Mouse (Mus musculus): ENCODE results near the gene Fam78a. TPM values are rescaled to one million over a fixed set of nuclear protein-coding genes. Genes with fewer than 3 reads are reported as not detected.

Fam78a gene
- total and polyA plus RNA-seq, 3 experiments = 16.0 to 17.4 TPM; not detected in 1

- DNase-seq (ENCODE audit: low read depth, low spot score) = no peak
- TF ChIP-seq MAFK (IDR thresholded peaks at IDR 0.05; ENCODE audit: borderline replicate concordance, low read depth, low read length) = no peak
- TF ChIP-seq HCFC1 (IDR thresholded peaks at IDR 0.05; ENCODE audit: low read depth, low read length) = no peak
- TF ChIP-seq UBTF (IDR thresholded peaks at IDR 0.05; ENCODE audit: borderline replicate concordance, insufficient read depth, low read depth, low read length) = no peak
- no peak for TF ChIP-seq NRF1 (IDR thresholded peaks at IDR 0.05; ENCODE audit: insufficient read depth, low read depth, low read length, poor library complexity, severe bottlenecking)
- no peak for TF ChIP-seq ELF1 (IDR thresholded peaks at IDR 0.05; ENCODE audit: low read depth, low read length)
- no peak for TF ChIP-seq SIN3A (IDR thresholded peaks at IDR 0.05; ENCODE audit: low read length)
- TF ChIP-seq GABPA (IDR thresholded peaks at IDR 0.05; ENCODE audit: low read depth, low read length) = no peak
- no peak for TF ChIP-seq E2F4 (IDR thresholded peaks at IDR 0.05; ENCODE audit: borderline replicate concordance, low read depth, low read length)
- no peak for TF ChIP-seq CHD2 (IDR thresholded peaks at IDR 0.05; ENCODE audit: low read length)
- TF ChIP-seq SMC3 (IDR thresholded peaks at IDR 0.05; ENCODE audit: low read depth, low read length) = no peak
- TF ChIP-seq MAX (IDR thresholded peaks at IDR 0.05; ENCODE audit: low read length) = no peak
- TF ChIP-seq TCF12 (IDR thresholded peaks at IDR 0.05; ENCODE audit: low read depth, low read length) = no peak
- no peak for TF ChIP-seq POLR2AphosphoS5 (IDR thresholded peaks at IDR 0.05; ENCODE audit: borderline replicate concordance, low read depth, low read length)
- TF ChIP-seq ZC3H11A (IDR thresholded peaks at IDR 0.05; ENCODE audit: low read depth, low read length) = no peak
- TF ChIP-seq GATA1 (IDR thresholded peaks at IDR 0.05; ENCODE audit: low read depth, low read length) = no peak
- TF ChIP-seq ZNF384 (IDR thresholded peaks at IDR 0.05; ENCODE audit: low read depth, low read length) = no peak
- no peak for TF ChIP-seq NELFE (IDR thresholded peaks at IDR 0.05; ENCODE audit: low read depth, low read length)
- TF ChIP-seq RAD21 (IDR thresholded peaks at IDR 0.05; ENCODE audit: low read depth, low read length) = no peak
- H3K79me2 ChIP-seq (ENCODE audit: control insufficient read depth, insufficient read depth, low read length, poor library complexity) = no peaks in the 10 kb centered on the region
- H3K27me3 ChIP-seq (ENCODE audit: control insufficient read depth in 1 of 2, insufficient read depth in 2 of 2, low read length in 2 of 2) = no peaks in the 10 kb centered on the region
- H3K4me3 ChIP-seq (ENCODE audit: control insufficient read depth in 1 of 2, insufficient read depth in 1 of 2, low read depth in 2 of 2, low read length in 2 of 2) = no peak overlapping the region
- H3K36me3 ChIP-seq (ENCODE audit: control insufficient read depth in 1 of 2, insufficient read depth in 2 of 2, low read length in 2 of 2) = no peaks in the 10 kb centered on the region
- H3K9me3 ChIP-seq (replicated peaks; ENCODE audit: insufficient read depth, low read length) = no peaks in the 10 kb centered on the region
- H3K27ac ChIP-seq (ENCODE audit: control insufficient read depth, low read depth, low read length) = no peak overlapping the region
- no peaks in the 10 kb centered on the region for H3K4me1 ChIP-seq (ENCODE audit: control insufficient read depth in 1 of 2, insufficient read depth in 2 of 2, low read length in 2 of 2)
- H3K9ac ChIP-seq (ENCODE audit: control insufficient read depth, low read depth, low read length, poor library complexity, severe bottlenecking) = no peak overlapping the region
Observed at GRCm38 (mm10) chr2:32105930-32106329, 21.3 kb upstream of the Fam78a start.

- Histone ChIP-seq H3K36me3 (ENCODE audit: control insufficient read depth in 1 of 2, insufficient read depth in 2 of 2, low read length in 2 of 2) (no peaks in the 10 kb centered on the region), H3K9ac (ENCODE audit: control insufficient read depth, low read depth, low read length, poor library complexity, severe bottlenecking) (no peak overlapping the region), H3K4me1 (ENCODE audit: control insufficient read depth in 1 of 2, insufficient read depth in 2 of 2, low read length in 2 of 2) (no peaks in the 10 kb centered on the region), H3K4me3 (ENCODE audit: control insufficient read depth in 1 of 2, insufficient read depth in 1 of 2, low read depth in 2 of 2, low read length in 2 of 2) (no peak overlapping the region), H3K27ac (ENCODE audit: control insufficient read depth, low read depth, low read length) (no peak overlapping the region), H3K27me3 (ENCODE audit: control insufficient read depth in 1 of 2, insufficient read depth in 2 of 2, low read length in 2 of 2) (no peaks in the 10 kb centered on the region), H3K9me3 (replicated peaks; ENCODE audit: insufficient read depth, low read length) (no peaks in the 10 kb centered on the region), H3K79me2 (ENCODE audit: control insufficient read depth, insufficient read depth, low read length, poor library complexity) (no peaks in the 10 kb centered on the region)
- no peak for TF ChIP-seq ZNF384 (IDR thresholded peaks at IDR 0.05; ENCODE audit: low read depth, low read length)
- no peak for TF ChIP-seq MEF2A (IDR thresholded peaks at IDR 0.05; ENCODE audit: extremely low read depth, insufficient replicate concordance, low read depth, low read length, poor library complexity, severe bottlenecking)
- no peak for TF ChIP-seq NRF1 (IDR thresholded peaks at IDR 0.05; ENCODE audit: insufficient read depth, low read depth, low read length, poor library complexity, severe bottlenecking)
- no peak for DNase-seq (ENCODE audit: low read depth, low spot score)
Observed at GRCm38 (mm10) chr2:32105117-32105913, 20.7 kb upstream of the Fam78a start.

All from MEL (cell line).